Mouse (Mus musculus) kidney, embryonic 15.5 days (tissue): ENCODE measurements around the gene Shisal2b. TPM values are rescaled to one million over a fixed set of nuclear protein-coding genes. Genes with fewer than 3 reads are reported as not detected.

Source experiments
- ATAC-seq: fragments of 200-750 bp; cut with Nextera tagmentation; replicated peaks from 2 replicates; pipeline ENCODE4 v1.8.0; 2017; ENCODE audit warnings: moderate TSS enrichment; ENCODE audit not compliant: low FRiP score
- H3K27ac ChIP-seq: fragments of 300-500 bp; sonication (generic); 2 replicates; pipeline ENCODE4 v1.5.1; 2015; ENCODE audit warnings: mild to moderate bottlenecking, inconsistent platforms
- H3K27me3 ChIP-seq: fragments of 300-500 bp; sonication (generic); 2 replicates; pipeline ENCODE4 v1.6.1; 2015; ENCODE audit warnings: inconsistent platforms
- H3K36me3 ChIP-seq: fragments of 300-500 bp; sonication (generic); 2 replicates; pipeline ENCODE4 v1.6.1; 2015; ENCODE audit warnings: inconsistent platforms
- H3K4me1 ChIP-seq: fragments of 300-500 bp; sonication (generic); 2 replicates; pipeline ENCODE4 v1.6.1; 2015; ENCODE audit warnings: inconsistent platforms
- H3K4me2 ChIP-seq: fragments of 300-500 bp; sonication (generic); 2 replicates; pipeline ENCODE4 v1.6.1; 2015; ENCODE audit warnings: moderate library complexity, mild to moderate bottlenecking, inconsistent platforms
- H3K4me3 ChIP-seq: fragments of 300-500 bp; sonication (generic); replicated peaks from 2 replicates; pipeline ENCODE4 v1.5.1; 2015; ENCODE audit warnings: mild to moderate bottlenecking, inconsistent platforms
- H3K9ac ChIP-seq: fragments of 300-500 bp; sonication (generic); 2 replicates; pipeline ENCODE4 v1.6.1; 2015; ENCODE audit warnings: mild to moderate bottlenecking, inconsistent platforms
- H3K9me3 ChIP-seq: fragments of 300-500 bp; sonication (generic); replicated peaks from 2 replicates; pipeline ENCODE4 v1.6.1; 2016; ENCODE audit warnings: inconsistent platforms
- WGBS: fragments of 180-500 bp; shearing (Covaris S2); methylation state at CpG from one replicate; pipeline ENCODE4 v1.1.7; 2015; ENCODE audit warnings: mixed read lengths; 5-methylcytosine and 5-hydroxymethylcytosine counted together
- polyA plus RNA-seq: library from polyadenylated mRNA; unstranded; fragments of >200 nt; fragmentation: Nextera tagmentation; extraction: Ambion mirVana; gene quantifications from 2 replicates; pipeline ENCODE4 v1.2.1, GENCODE M21; 2015

The Shisal2b gene
- polyA plus RNA-seq, 1 experiment from 2014 or later = 1.2 TPM

- 88% methylated on average over 12 of the region's 13 CpGs for WGBS
- Histone ChIP-seq H3K9me3 (no peaks in the 10 kb centered on the region), H3K4me2 (no peak overlapping the region), H3K4me1 (no peaks in the 10 kb centered on the region), H3K36me3 (peaks cover 5% of the 10 kb centered on the region; the same call in 1 of the 2 replicates), H3K27me3 (no peaks in the 10 kb centered on the region), H3K4me3 (no peak overlapping the region), H3K9ac (no peak overlapping the region), H3K27ac (no peak overlapping the region)
- no peak for ATAC-seq
Measured at GRCm38 (mm10) chr13:104843295-104844089, 20.2 kb downstream of the Shisal2b start.

GRCm38 (mm10) chr13:104841937-104842336 lies 21.8 kb downstream of the Shisal2b start:
- Histone ChIP-seq H3K4me2 (no peak overlapping the region), H3K9me3 (no peaks in the 10 kb centered on the region), H3K4me1 (no peaks in the 10 kb centered on the region), H3K9ac (no peak overlapping the region), H3K27ac (no peak overlapping the region), H3K4me3 (no peak overlapping the region), H3K27me3 (no peaks in the 10 kb centered on the region), H3K36me3 (peaks cover 19% of the 10 kb centered on the region)
- WGBS = 66% methylated on average over 4 of the region's 4 CpGs
- no peak for ATAC-seq

DNA sequence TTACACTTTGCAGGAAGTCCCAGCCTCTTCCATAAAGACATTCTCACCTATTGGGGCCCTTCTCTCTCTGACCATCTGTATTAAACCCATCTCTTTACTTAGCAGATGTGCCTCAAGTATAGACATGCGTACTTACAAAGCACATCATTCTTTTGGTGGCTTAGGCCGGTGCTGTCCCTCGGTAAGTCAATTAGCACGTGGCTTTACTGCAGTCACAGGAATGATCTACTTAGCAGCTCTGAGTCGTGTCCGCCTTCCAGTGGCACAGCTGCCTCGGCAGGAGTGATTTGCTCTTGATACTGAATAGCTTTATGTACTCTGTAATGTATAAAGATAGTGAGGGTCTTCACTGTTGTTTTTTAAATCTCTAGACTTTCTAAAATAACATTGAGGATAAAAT lies 26.1 kb downstream of the Shisal2b start:
- Histone ChIP-seq H3K4me2 (no peak overlapping the region), H3K4me3 (no peak overlapping the region), H3K4me1 (no peaks in the 10 kb centered on the region), H3K36me3 (peaks cover 49% of the 10 kb centered on the region), H3K9ac (no peak overlapping the region), H3K27me3 (no peaks in the 10 kb centered on the region), H3K27ac (no peak overlapping the region), H3K9me3 (no peaks in the 10 kb centered on the region)
- no peak for ATAC-seq
- 49% methylated on average over 7 of the region's 7 CpGs for WGBS

GRCm38 (mm10) chr13:104832811-104833210 lies 30.9 kb downstream of the Shisal2b start:
- H3K4me2 ChIP-seq = no peak overlapping the region
- WGBS = 96% methylated on average over 13 of the region's 13 CpGs
- no peak for ATAC-seq

DNA sequence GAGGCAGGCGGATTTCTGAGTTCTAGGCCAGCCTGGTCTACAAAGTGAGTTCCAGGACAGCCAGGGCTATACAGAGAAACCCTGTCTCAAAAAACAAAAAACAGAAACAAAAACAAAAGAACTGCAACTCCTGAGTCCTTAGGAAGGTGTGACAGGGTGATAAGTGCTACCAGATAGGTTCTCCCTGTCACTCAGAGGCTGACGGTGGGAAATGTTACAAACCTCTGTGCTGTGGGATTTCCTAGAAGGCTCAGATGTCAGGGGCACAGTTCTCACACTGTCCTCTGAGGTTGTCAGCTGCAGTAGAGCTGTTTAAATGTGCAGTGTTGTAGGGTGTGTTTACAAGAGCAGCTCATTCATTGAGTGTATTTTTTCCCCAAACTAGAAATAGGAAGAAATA lies 38.2 kb downstream of the Shisal2b start:
- Histone ChIP-seq H3K9ac (no peak overlapping the region), H3K36me3 (peaks cover 41% of the 10 kb centered on the region), H3K27ac (no peak overlapping the region), H3K4me2 (no peak overlapping the region), H3K4me3 (no peak overlapping the region), H3K27me3 (no peaks in the 10 kb centered on the region), H3K9me3 (peaks cover 4% of the 10 kb centered on the region; the same call in 1 of the 2 replicates), H3K4me1 (peaks cover 8% of the 10 kb centered on the region)
- ATAC-seq = no peak
- WGBS = 66% methylated on average over 2 of the region's 2 CpGs

More at GRCm38 (mm10) chr13:104832811-104833210, 30.9 kb downstream of the Shisal2b start:
- H3K9ac ChIP-seq = no peak overlapping the region
- H3K4me3 ChIP-seq = no peak overlapping the region
- H3K36me3 ChIP-seq = peaks cover 84% of the 10 kb centered on the region
- no peak overlapping the region for H3K27ac ChIP-seq
- H3K9me3 ChIP-seq = 0 out of 2 replicates have a peak, but pooled peaks cover under 1% of the 10 kb centered on the region
- H3K27me3 ChIP-seq = no peaks in the 10 kb centered on the region
- H3K4me1 ChIP-seq = no peaks in the 10 kb centered on the region

- H3K9me3 ChIP-seq = no peaks in the 10 kb centered on the region; the same call in 1 of the 2 replicates
- H3K4me3 ChIP-seq = no peak overlapping the region
- ATAC-seq = peak; percentile 77
- H3K9ac ChIP-seq = no peak overlapping the region
- H3K27me3 ChIP-seq = no peaks in the 10 kb centered on the region
- WGBS = 20% methylated on average over 8 of the region's 8 CpGs
- peaks cover 22% of the 10 kb centered on the region for H3K4me1 ChIP-seq
- H3K27ac ChIP-seq = peak overlapping the region; percentile 63
- H3K4me2 ChIP-seq = peak overlapping the region; percentile 31
- H3K36me3 ChIP-seq = peaks cover 21% of the 10 kb centered on the region
Measured at GRCm38 (mm10) chr13:104822411-104822838, 41.3 kb downstream of the Shisal2b start.

DNA sequence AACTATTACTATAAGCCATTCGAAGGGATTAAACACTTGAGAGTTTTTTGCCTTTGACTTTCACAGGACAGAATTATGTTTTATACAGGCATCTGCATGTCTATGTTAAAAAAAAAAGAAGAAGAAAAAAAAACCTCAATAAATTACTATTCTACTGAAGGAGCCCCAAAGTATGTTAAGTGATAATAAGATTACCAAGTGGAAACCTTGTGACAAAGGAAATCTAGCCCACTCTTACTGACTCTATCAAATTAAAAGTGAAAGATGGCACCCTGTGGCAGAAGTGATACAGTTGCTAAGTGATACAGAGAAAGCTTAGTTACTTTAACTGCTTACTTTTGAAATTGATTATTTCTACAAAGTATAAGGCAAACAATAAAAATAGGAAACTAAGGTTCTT lies 41.8 kb downstream of the Shisal2b start:
- 0 out of 2 replicates have a peak overlapping the region, but pooled peaks have one; percentile 31 for H3K4me2 ChIP-seq
- WGBS = 96% methylated on average over 1 of the region's 1 CpGs
- H3K27ac ChIP-seq = peak overlapping the region; percentile 63; the same call in 1 of the 2 replicates
- no peaks in the 10 kb centered on the region for H3K27me3 ChIP-seq
- no peaks in the 10 kb centered on the region; the same call in 1 of the 2 replicates for H3K9me3 ChIP-seq
- peaks cover 22% of the 10 kb centered on the region for H3K4me1 ChIP-seq
- peaks cover 16% of the 10 kb centered on the region for H3K36me3 ChIP-seq
- no peak overlapping the region for H3K9ac ChIP-seq
- no peak overlapping the region for H3K4me3 ChIP-seq
- no peak for ATAC-seq

- Histone ChIP-seq H3K9me3 (no peaks in the 10 kb centered on the region), H3K4me2 (no peak overlapping the region), H3K4me1 (peaks cover 22% of the 10 kb centered on the region), H3K27ac (no peak overlapping the region), H3K9ac (no peak overlapping the region), H3K36me3 (peaks cover 14% of the 10 kb centered on the region), H3K4me3 (no peak overlapping the region), H3K27me3 (no peaks in the 10 kb centered on the region)
- ATAC-seq = no peak
Measured at GRCm38 (mm10) chr13:104821192-104821591, 42.5 kb downstream of the Shisal2b start.

GRCm38 (mm10) chr13:104817696-104818095 lies 46.0 kb downstream of the Shisal2b start:
- Histone ChIP-seq H3K9me3 (no peaks in the 10 kb centered on the region), H3K4me3 (peak overlapping the region; percentile 77), H3K36me3 (peaks cover 11% of the 10 kb centered on the region), H3K27me3 (no peaks in the 10 kb centered on the region), H3K27ac (no peak overlapping the region), H3K4me1 (peaks cover 28% of the 10 kb centered on the region), H3K9ac (peak overlapping the region; percentile 80), H3K4me2 (peak overlapping the region; percentile 70)
- WGBS = 50% methylated on average over 12 of the region's 12 CpGs
- no peak for ATAC-seq

- Histone ChIP-seq H3K27me3 (no peaks in the 10 kb centered on the region), H3K9me3 (no peaks in the 10 kb centered on the region), H3K36me3 (peaks cover 11% of the 10 kb centered on the region), H3K4me2 (peak within 1 kb of the TSS; percentile 70), H3K27ac (peak within 1 kb of the TSS; percentile 86), H3K4me3 (peak within 1 kb of the TSS; percentile 77), H3K9ac (peak within 1 kb of the TSS; percentile 80), H3K4me1 (peaks cover 22% of the 10 kb centered on the region)
- peak; percentile 96 for ATAC-seq
- WGBS = under 1% methylated on average over 50 of the region's 50 CpGs
Measured at GRCm38 (mm10) chr13:104816635-104817571, 46.8 kb downstream of the Shisal2b start, which contains the start of gene Cwc27. Gene Cwc27 (minus strand): TSS chr13:104817142.

- Histone ChIP-seq H3K9ac (peak overlapping the region; percentile 80), H3K4me3 (peak overlapping the region; percentile 77)
- WGBS = 8% methylated on average over 8 of the region's 8 CpGs
Measured at GRCm38 (mm10) chr13:104816270-104816634, 47.4 kb downstream of the Shisal2b start.

More at GRCm38 (mm10) chr13:104816270-104816634, 47.4 kb downstream of the Shisal2b start:
- H3K9me3 ChIP-seq = no peaks in the 10 kb centered on the region
- peaks cover 22% of the 10 kb centered on the region for H3K4me1 ChIP-seq
- peak overlapping the region; percentile 70 for H3K4me2 ChIP-seq
- H3K36me3 ChIP-seq = peaks cover 11% of the 10 kb centered on the region
- 0 out of 2 replicates have a peak, but pooled peaks have one; percentile 0 for ATAC-seq
- H3K27ac ChIP-seq = peak overlapping the region; percentile 86
- no peaks in the 10 kb centered on the region for H3K27me3 ChIP-seq
